Mouse (Mus musculus) heart, embryonic 12.5 days (tissue): ENCODE results near the gene Glce. TPM values are rescaled to one million over a fixed set of nuclear protein-coding genes. Genes with fewer than 3 reads are reported as not detected.
A peak's percentile ranks its signal among the peaks of the same experiment; 100 is the strongest.

ENCODE experiments used
- ATAC-seq: fragments of 200-750 bp; cut with Nextera tagmentation; 2 replicates; pipeline ENCODE4 v1.8.0; 2017; ENCODE audit warnings: moderate TSS enrichment, moderate library complexity; ENCODE audit not compliant: insufficient number of reproducible peaks, low FRiP score
- H3K27ac ChIP-seq: fragments of 300-500 bp; sonication (generic); 2 replicates; pipeline ENCODE4 v1.5.1; 2016; ENCODE audit warnings: mild to moderate bottlenecking, moderate library complexity; ENCODE audit not compliant: poor library complexity, severe bottlenecking
- H3K27me3 ChIP-seq: fragments of 300-500 bp; sonication (generic); replicated peaks from 2 replicates; pipeline ENCODE4 v1.6.1; 2016; ENCODE audit warnings: mild to moderate bottlenecking, moderate library complexity
- H3K36me3 ChIP-seq: fragments of 300-500 bp; sonication (generic); 2 replicates; pipeline ENCODE4 v1.6.1; 2016; ENCODE audit warnings: mild to moderate bottlenecking, moderate library complexity
- H3K4me1 ChIP-seq: fragments of 300-500 bp; sonication (generic); replicated peaks from 2 replicates; pipeline ENCODE4 v1.6.1; 2016; ENCODE audit warnings: mild to moderate bottlenecking
- H3K4me2 ChIP-seq: fragments of 300-500 bp; sonication (generic); 2 replicates; pipeline ENCODE4 v1.6.1; 2016; ENCODE audit warnings: mild to moderate bottlenecking, moderate library complexity
- H3K4me3 ChIP-seq: fragments of 300-500 bp; sonication (generic); 2 replicates; pipeline ENCODE4 v1.5.1; 2016; ENCODE audit warnings: mild to moderate bottlenecking
- H3K9ac ChIP-seq: fragments of 300-500 bp; sonication (generic); 2 replicates; pipeline ENCODE4 v1.6.1; 2016; ENCODE audit warnings: mild to moderate bottlenecking, moderate library complexity
- H3K9me3 ChIP-seq: fragments of 300-500 bp; sonication (generic); replicated peaks from 2 replicates; pipeline ENCODE4 v1.6.1; 2016; ENCODE audit warnings: mild to moderate bottlenecking, moderate library complexity
- WGBS: fragments of 180-500 bp; shearing (Covaris S2); methylation state at CpG from one replicate; pipeline ENCODE4 v1.1.7; 2016; 5-methylcytosine and 5-hydroxymethylcytosine counted together
- polyA plus RNA-seq: library from polyadenylated mRNA; unstranded; fragments of >200 nt; fragmentation: Nextera tagmentation; extraction: Ambion mirVana; gene quantifications from 2 replicates; pipeline ENCODE4 v1.2.1, GENCODE M21; 2016

The Glce gene
- polyA plus RNA-seq, 1 experiment from 2014 or later, result 14.9 TPM

- peak overlapping the region; percentile 48 for H3K27ac ChIP-seq
- peak overlapping the region; percentile 69 for H3K4me2 ChIP-seq
- ATAC-seq, result no peak
- H3K27me3 ChIP-seq, result peaks cover 4% of the 10 kb centered on the region; the same call in 1 of the 2 replicates
- H3K9me3 ChIP-seq, result no peaks in the 10 kb centered on the region
- 52% methylated on average over 3 of the region's 3 CpGs for WGBS
- H3K9ac ChIP-seq, result peak overlapping the region; percentile 70
- peak overlapping the region; percentile 90 for H3K4me3 ChIP-seq
- H3K4me1 ChIP-seq, result peaks cover 7% of the 10 kb centered on the region
- no peaks in the 10 kb centered on the region for H3K36me3 ChIP-seq
Measured at GRCm38 (mm10) chr9:62123496-62123895, 1.0 kb upstream of the Glce start.

GRCm38 (mm10) chr9:62121551-62122447 lies 656 bp downstream of the Glce start:
- ATAC-seq, result peak; percentile 29
- Histone ChIP-seq H3K4me1 (peaks cover 7% of the 10 kb centered on the region), H3K4me2 (peak overlapping the region; percentile 89), H3K27ac (peak overlapping the region; percentile 87), H3K36me3 (no peaks in the 10 kb centered on the region), H3K27me3 (peaks cover 4% of the 10 kb centered on the region; the same call in 1 of the 2 replicates), H3K9ac (peak overlapping the region; percentile 93), H3K9me3 (no peaks in the 10 kb centered on the region), H3K4me3 (peak overlapping the region; percentile 90)
- under 1% methylated on average over 59 of the region's 59 CpGs for WGBS

GRCm38 (mm10) chr9:62118754-62119153 lies 3.7 kb downstream of the Glce start:
- Histone ChIP-seq H3K9me3 (no peaks in the 10 kb centered on the region), H3K4me2 (no peak overlapping the region), H3K9ac (no peak overlapping the region), H3K36me3 (no peaks in the 10 kb centered on the region), H3K4me1 (peaks cover 7% of the 10 kb centered on the region), H3K27ac (no peak overlapping the region), H3K4me3 (no peak overlapping the region), H3K27me3 (no peaks in the 10 kb centered on the region)
- ATAC-seq, result no peak
- 63% methylated on average over 3 of the region's 3 CpGs for WGBS

- Histone ChIP-seq H3K9me3 (no peaks in the 10 kb centered on the region), H3K27ac (no peak overlapping the region), H3K27me3 (no peaks in the 10 kb centered on the region), H3K4me2 (no peak overlapping the region), H3K36me3 (no peaks in the 10 kb centered on the region), H3K4me1 (no peaks in the 10 kb centered on the region), H3K9ac (no peak overlapping the region), H3K4me3 (no peak overlapping the region)
- 77% methylated on average over 3 of the region's 3 CpGs for WGBS
- no peak for ATAC-seq
Measured at GRCm38 (mm10) chr9:62115826-62116225, 6.6 kb downstream of the Glce start.

DNA sequence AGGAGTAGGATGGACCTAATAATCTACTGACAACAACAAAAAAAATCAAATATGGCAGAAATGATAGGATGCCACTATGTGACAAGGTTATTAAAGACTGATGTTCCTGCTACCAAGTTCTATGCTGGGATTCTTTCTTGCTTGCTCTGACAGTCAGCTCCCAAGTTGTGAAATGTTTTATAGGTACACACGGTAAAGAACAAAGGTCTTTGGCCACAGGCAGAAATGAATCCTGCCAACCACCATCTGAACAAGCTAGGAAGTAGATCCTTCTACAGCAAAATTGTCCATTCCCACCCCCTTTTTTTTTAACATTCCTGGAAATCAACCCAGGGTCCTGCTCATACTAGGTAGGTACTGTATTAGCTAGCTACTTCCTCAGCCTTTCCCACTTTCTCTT lies 25.9 kb downstream of the Glce start:
- H3K27ac ChIP-seq, result no peak overlapping the region
- no peaks in the 10 kb centered on the region for H3K9me3 ChIP-seq
- no peaks in the 10 kb centered on the region for H3K4me1 ChIP-seq
- H3K27me3 ChIP-seq, result no peaks in the 10 kb centered on the region
- no peak overlapping the region for H3K9ac ChIP-seq
- H3K36me3 ChIP-seq, result no peaks in the 10 kb centered on the region
- no peak overlapping the region for H3K4me2 ChIP-seq
- ATAC-seq, result no peak
- no peak overlapping the region for H3K4me3 ChIP-seq
- WGBS, result 73% methylated on average over 1 of the region's 1 CpGs

- WGBS, result 87% methylated on average over 5 of the region's 5 CpGs
- Histone ChIP-seq H3K4me1 (no peaks in the 10 kb centered on the region), H3K27ac (no peak overlapping the region), H3K4me3 (no peak overlapping the region), H3K9me3 (no peaks in the 10 kb centered on the region), H3K27me3 (no peaks in the 10 kb centered on the region), H3K4me2 (no peak overlapping the region), H3K9ac (no peak overlapping the region), H3K36me3 (no peaks in the 10 kb centered on the region)
- ATAC-seq, result no peak
Measured at GRCm38 (mm10) chr9:62091604-62092003, 30.9 kb downstream of the Glce start.

DNA sequence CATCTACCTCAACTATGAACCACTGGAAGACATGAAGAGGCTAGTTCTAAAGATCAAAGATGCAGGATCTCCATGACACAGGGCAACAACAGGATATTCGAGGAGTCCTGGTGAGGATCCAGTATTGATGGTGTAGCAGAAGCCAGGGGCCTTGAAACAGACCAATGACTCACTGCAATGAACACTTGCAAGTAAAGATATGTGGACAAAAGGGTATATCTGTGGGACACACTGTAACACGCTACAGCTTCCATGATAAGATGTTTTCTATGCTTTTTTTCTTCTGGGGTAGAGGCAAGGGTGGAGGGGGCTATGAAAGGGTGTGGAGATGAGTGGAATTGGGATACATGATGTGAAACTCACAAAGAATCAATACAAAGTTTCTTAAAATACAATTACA lies 36.9 kb downstream of the Glce start:
- Histone ChIP-seq H3K9me3 (no peaks in the 10 kb centered on the region), H3K4me1 (peaks cover 5% of the 10 kb centered on the region; the same call in 1 of the 2 replicates), H3K36me3 (0 out of 2 replicates have a peak, but pooled peaks cover 8% of the 10 kb centered on the region), H3K9ac (no peak overlapping the region), H3K4me2 (no peak overlapping the region), H3K27ac (no peak overlapping the region), H3K27me3 (no peaks in the 10 kb centered on the region), H3K4me3 (no peak overlapping the region)
- 70% methylated on average over 2 of the region's 2 CpGs for WGBS
- no peak for ATAC-seq

DNA sequence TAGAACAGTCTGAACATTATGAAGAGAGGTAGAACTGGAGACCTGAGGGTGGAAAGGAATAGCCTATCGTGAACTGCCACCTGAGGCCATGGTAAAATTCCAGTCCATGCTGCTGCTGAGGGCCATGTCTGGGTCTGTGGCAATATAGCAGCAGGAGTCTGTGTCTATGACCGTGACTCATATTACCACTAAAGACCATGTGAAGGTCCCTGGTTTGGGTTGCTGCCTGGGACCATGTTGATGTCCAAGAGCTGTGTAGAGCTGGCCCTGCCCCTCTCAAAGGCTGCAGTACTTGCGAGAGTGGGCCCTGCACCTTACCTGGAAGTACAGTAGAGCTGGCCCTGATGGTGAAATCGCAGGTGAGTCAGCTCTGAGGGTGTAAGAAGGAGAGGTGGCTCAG lies 37.6 kb downstream of the Glce start:
- Histone ChIP-seq H3K36me3 (0 out of 2 replicates have a peak, but pooled peaks cover 8% of the 10 kb centered on the region), H3K9me3 (no peaks in the 10 kb centered on the region), H3K27me3 (no peaks in the 10 kb centered on the region), H3K4me1 (peaks cover 5% of the 10 kb centered on the region; the same call in 1 of the 2 replicates), H3K4me3 (no peak overlapping the region), H3K4me2 (no peak overlapping the region), H3K27ac (no peak overlapping the region), H3K9ac (no peak overlapping the region)
- ATAC-seq, result no peak
- WGBS, result 90% methylated on average over 4 of the region's 4 CpGs

- Histone ChIP-seq H3K9me3 (no peaks in the 10 kb centered on the region), H3K4me3 (no peak overlapping the region)
- no peak for ATAC-seq
Measured at GRCm38 (mm10) chr9:62082986-62083385, 39.5 kb downstream of the Glce start.

GRCm38 (mm10) chr9:62081542-62081941 lies 40.9 kb downstream of the Glce start:
- Histone ChIP-seq H3K27ac (no peak overlapping the region), H3K4me2 (no peak overlapping the region), H3K4me3 (no peak overlapping the region), H3K27me3 (no peaks in the 10 kb centered on the region), H3K9ac (no peak overlapping the region), H3K36me3 (0 out of 2 replicates have a peak, but pooled peaks cover 8% of the 10 kb centered on the region), H3K9me3 (no peaks in the 10 kb centered on the region), H3K4me1 (peaks cover 5% of the 10 kb centered on the region; the same call in 1 of the 2 replicates)
- ATAC-seq, result no peak
- WGBS, result 76% methylated on average over 3 of the region's 3 CpGs

More at GRCm38 (mm10) chr9:62082986-62083385, 39.5 kb downstream of the Glce start:
- Histone ChIP-seq H3K27me3 (no peaks in the 10 kb centered on the region), H3K4me2 (no peak overlapping the region), H3K9ac (no peak overlapping the region), H3K4me1 (peaks cover 5% of the 10 kb centered on the region; the same call in 1 of the 2 replicates), H3K36me3 (0 out of 2 replicates have a peak, but pooled peaks cover 8% of the 10 kb centered on the region), H3K27ac (no peak overlapping the region)
- 8% methylated on average over 2 of the region's 2 CpGs for WGBS

DNA sequence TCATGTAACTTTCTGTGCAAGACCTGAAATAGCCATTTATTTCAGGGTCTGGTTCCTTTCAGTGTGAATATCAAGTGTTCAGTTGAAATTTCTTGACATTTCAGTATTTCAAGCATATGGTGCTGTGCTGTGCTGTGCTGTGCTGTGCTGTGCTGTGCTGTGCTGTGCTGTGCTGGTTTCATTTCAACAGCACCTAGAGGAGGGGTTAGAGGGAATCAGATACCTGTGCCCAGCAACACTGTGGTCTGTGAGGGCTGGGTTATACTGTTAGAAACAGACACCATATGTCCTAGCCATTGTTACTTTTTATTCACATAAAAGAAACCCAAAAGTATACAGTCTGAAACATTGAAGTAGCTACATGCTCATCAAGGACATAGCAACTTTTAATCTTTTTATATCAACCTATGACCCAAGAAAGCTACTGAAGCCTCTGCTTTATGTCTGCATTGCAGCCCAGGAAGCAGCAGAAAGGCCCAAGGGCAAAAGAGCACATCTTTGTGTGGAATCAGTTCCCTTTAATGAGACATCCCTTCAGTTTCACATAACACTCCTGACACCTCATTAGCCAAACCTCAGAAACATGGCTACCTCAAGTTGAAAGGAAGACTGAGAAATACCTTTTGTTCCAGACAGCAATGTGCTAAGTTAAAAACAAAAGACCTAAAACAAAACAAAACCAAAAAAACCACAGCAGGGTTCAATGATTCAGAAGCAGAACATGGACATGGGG lies 42.3 kb downstream of the Glce start:
- ATAC-seq, result no peak
- Histone ChIP-seq H3K9ac (no peak overlapping the region), H3K27ac (no peak overlapping the region), H3K4me1 (peaks cover 5% of the 10 kb centered on the region; the same call in 1 of the 2 replicates), H3K4me3 (no peak overlapping the region), H3K4me2 (no peak overlapping the region), H3K27me3 (no peaks in the 10 kb centered on the region), H3K36me3 (0 out of 2 replicates have a peak, but pooled peaks cover 7% of the 10 kb centered on the region), H3K9me3 (no peaks in the 10 kb centered on the region)
